Mouse (Mus musculus) thymus, postnatal 0 days (tissue): Measurements from ENCODE around the gene Gp1bb. TPM values are rescaled to one million over a fixed set of nuclear protein-coding genes. Genes with fewer than 3 reads are reported as not detected.

Experiments used
- DNase-seq: peaks from one replicate; pipeline ENCODE4 v3.0.0-alpha.2; 2015; ENCODE audit warnings: low spot score
- polyA plus RNA-seq: library from polyadenylated mRNA; unstranded; fragments of >200 nt; fragmentation: Nextera tagmentation; extraction: Ambion mirVana; gene quantifications from 2 replicates; pipeline ENCODE4 v1.2.1, GENCODE M21; 2015

Gene Gp1bb
- polyA plus RNA-seq, 1 experiment from 2014 or later: 0.78 TPM

DNA sequence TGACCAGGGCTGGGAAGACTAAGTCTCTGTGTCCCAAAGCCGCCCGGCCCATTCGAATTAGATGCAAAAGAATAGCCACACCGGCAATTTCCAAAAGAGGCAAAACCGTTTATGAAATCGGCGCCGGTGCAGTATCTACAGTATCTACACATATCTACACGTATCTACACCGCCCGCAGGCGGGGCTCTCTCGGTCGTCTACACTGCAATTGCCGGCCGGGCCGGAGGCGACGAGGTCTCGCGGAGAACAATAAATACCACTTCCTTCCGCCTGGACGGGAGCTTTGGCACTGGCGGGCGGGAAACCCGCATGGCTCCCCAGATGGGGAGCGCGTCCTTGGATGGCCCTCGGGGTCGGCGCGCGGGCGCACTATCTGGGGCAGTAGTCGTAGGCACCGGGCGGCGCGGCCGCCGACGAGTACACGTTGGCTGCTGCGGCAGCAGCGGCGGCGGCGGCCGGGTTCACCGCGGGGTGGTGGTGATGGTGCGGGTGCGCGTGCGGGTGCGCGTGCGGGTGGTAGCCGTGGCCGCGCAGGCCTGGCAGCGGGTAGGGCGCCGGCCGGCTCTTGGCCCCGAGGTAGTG is 40.5 kb downstream of the Gp1bb start:
- DNase-seq: peak; percentile 10

DNA sequence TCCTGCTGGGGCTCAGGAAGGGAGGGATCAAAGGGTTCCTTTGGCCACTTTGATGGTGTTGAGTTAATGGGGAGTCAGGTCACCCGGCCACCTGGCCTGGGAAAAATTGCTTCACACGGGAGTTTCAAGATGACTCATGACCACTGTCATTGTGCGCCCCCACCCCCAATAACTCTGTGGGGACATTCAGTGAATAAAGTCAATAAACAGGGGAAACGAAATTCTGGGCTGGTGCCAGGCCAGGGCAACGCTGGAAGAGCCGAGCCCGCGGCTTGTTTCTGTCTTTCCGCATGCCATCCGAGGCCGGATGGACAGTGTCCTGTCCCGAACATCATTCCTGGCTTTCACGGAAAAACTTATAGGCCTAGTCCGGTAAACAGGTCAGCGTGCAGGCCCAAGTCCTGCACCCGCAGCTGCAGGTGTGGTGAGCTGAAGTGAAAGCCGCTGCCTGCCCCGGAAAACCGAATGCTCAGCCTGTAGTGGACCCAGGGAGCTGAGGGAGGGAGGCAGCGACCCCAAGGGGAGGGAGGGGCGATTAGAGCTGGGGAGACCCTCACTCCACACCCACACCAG is 41.1 kb downstream of the Gp1bb start:
- no peak for DNase-seq

DNA sequence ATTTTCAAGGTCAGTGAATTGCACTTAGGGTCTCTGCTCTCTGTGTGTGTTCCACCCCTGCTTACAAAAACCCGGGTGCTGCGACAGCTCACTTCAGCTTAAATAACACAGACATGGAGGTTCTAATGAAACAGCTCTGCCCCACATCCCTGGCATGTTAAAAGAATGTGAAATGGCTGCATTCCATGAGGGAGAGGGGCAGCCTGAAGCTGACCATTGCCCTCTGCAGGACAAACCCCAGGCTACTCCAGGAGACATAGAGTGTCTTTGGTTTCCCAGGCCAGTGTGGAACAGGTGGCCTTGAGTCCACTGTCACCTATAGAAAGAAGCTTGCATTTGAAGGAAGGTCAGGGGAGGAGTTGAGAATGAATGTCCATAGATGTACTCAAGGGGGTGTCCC is 41.8 kb downstream of the Gp1bb start:
- no peak for DNase-seq

DNA sequence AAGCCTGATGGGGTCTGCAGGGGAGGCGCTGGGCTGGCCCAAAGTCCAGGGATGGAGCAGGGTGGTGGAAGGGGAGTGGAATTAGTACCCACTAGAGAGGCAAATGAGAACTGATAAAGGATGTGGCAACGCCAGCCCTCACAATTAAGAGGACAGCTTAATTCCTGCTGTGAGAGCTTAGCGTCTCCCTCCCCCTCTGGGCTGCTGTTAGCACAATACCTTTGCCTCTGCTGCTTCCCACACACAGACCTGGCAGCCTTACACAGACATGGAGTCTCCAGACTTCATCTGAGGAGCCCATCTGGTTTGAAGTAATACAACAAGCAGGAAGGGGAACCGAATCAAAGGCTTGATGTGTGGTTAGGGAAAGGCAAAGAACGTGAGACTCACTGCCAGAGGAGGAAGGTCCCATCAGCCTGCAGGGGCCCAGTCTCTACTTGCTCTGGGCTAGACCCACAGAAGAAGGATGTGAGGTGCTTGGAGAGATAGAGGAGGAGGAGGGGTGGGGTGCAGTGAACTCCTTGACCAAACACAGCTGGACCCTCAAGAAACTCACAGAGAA is 44.5 kb downstream of the Gp1bb start:
- DNase-seq: no peak

DNA sequence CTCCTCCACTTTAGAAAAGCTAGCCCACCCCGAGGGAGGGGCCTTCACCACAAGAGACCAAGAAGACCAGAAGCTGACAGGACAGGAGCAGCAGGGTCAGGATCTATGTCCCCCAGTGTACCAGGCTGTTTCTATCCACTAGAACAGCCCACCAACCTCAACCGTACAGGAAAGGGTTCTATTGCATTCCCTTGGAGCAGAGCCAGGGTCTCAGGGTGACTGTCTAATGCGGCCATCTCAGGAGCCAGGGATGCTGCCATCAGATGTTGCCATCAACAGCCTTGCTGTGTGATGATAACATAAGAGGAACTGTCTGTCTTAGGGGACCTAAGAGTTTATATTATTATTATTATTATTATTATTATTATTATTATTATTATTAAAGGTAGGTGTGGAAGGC is 45.1 kb downstream of the Gp1bb start:
- DNase-seq: no peak

DNA sequence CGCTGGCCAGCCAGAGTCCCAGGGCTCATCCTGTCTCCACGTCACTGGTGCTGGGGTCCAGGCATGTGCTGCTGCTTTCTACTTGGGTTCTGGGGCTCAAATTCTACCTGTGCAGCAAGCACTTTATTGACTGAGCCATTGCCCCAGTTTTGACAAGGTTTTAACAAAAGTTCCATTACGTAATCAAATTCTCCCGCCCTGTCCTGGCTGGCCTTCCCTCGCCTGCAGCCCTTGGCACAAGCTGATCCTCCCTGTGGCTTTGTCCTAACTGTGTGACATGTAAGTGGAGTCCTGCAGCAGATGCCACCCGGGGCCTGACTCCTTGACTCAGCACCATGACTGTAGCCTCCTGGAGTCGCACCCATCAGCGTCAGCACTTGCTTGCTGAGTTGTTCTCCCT is 48.0 kb downstream of the Gp1bb start:
- no peak for DNase-seq

Other genes with a start within 250 kb of the Gp1bb start
- 11.3 and 12.3 TPM in 2 replicates for gene Txnrd2, start 196.0 kb downstream of the Gp1bb start, polyA plus RNA-seq
- gene Comt, start 195.6 kb downstream of the Gp1bb start, polyA plus RNA-seq: 73.8 and 83.6 TPM in 2 replicates
- gene Gnb1l, start 123.7 kb downstream of the Gp1bb start, polyA plus RNA-seq: 34.2 and 35.2 TPM in 2 replicates
- gene Rtl10, start 123.5 kb downstream of the Gp1bb start, polyA plus RNA-seq: 4.6 and 5.6 TPM in 2 replicates
- gene Tbx1, start 31.7 kb downstream of the Gp1bb start, polyA plus RNA-seq: 0.24 and 0.25 TPM in 2 replicates
- not detected in 2 replicates for gene Gm49601, start 4.0 kb upstream of the Gp1bb start, polyA plus RNA-seq
- gene Sept5, start 7.6 kb upstream of the Gp1bb start, polyA plus RNA-seq: 1.7 TPM in 2 replicates
- gene Cldn5, start 154.4 kb upstream of the Gp1bb start, polyA plus RNA-seq: 15.4 and 23.6 TPM in 2 replicates
- gene Ufd1, start 189.4 kb upstream of the Gp1bb start, polyA plus RNA-seq: 98.8 and 111 TPM in 2 replicates
- 60.7 and 68.5 TPM in 2 replicates for gene Cdc45, start 189.6 kb upstream of the Gp1bb start, polyA plus RNA-seq
- 19.5 and 34.3 TPM in 2 replicates for gene 2510002D24Rik, start 214.2 kb upstream of the Gp1bb start, polyA plus RNA-seq
- gene Gm28539, start 214.2 kb upstream of the Gp1bb start, polyA plus RNA-seq: not detected in 2 replicates